Mouse (Mus musculus) megakaryocyte, adult 5-6 weeks (primary cell): Measurements from ENCODE around the gene Vps13d. TPM values are rescaled to one million over a fixed set of nuclear protein-coding genes. Genes with fewer than 3 reads are reported as not detected.
A peak's percentile ranks its signal among the peaks of the same experiment; 100 is the strongest.

Experiments
- ATAC-seq: 2 replicates; pipeline ENCODE4 v1.8.0; 2016; ENCODE audit warnings: mild to moderate bottlenecking, inconsistent platforms; ENCODE audit not compliant: poor library complexity, severe bottlenecking
- total RNA-seq, 2 experiments: library from RNA; stranded (forward) in 1 of 2; stranded (reverse) in 1 of 2; fragments of 153-499, 151-499 nt in 1 of 2; fragments of 221-1000, 200-1000 nt in 1 of 2; gene quantifications; 2 replicates each; pipeline versions ENCODE4 v1.2.3 to v1.2.4; 2015 to 2017

Vps13d gene
- total RNA-seq, 2 experiments from 2014 or later: 22.2 to 40.0 TPM

GRCm38 (mm10) chr4:145099344-145099743 is 95.5 kb downstream of the Vps13d start:
- no peak for ATAC-seq

DNA sequence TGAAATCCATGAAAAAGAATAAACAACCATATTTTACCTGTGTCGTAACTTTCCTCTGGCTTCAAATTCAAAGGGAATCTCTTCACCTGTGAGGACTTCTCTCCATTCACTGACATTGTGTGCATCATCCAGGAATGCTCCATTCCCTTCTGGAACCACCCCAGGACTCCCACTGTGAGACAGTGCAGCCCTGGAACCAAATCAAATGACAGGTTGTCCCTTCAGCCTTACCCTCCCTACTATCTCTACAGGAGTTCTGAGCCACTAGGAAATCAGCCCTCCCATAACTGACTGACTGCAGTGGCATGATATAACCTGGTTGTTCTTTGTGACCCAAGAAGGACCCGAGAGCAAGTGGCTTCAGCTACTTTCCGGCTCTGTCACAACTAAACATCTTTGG is 96.8 kb downstream of the Vps13d start:
- ATAC-seq: no peak

- peak; percentile 68 for ATAC-seq
Observed at GRCm38 (mm10) chr4:145096481-145097039, 98.2 kb downstream of the Vps13d start.

DNA sequence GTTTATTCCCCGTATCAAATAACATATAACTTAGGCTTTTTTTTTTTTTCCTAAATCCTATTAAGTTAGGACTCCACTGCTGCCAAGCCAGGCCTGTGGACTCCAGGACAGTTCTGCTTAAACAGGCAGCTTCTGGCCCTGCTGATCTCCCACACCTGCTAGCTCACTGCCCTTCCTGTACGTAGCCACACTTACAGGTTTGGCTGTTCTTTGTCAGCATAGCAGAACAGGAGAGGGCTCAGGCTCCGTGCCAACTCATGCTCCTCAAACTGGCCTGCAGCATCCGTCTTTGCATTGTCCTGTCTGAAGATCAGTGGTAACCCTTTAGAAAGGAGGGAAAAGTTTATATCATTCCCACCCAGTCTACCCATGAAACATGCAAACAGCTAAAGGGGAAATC is 108.3 kb downstream of the Vps13d start:
- no peak for ATAC-seq

GRCm38 (mm10) chr4:145079324-145079723 is 115.5 kb downstream of the Vps13d start:
- ATAC-seq: no peak; the same call in 1 of the 2 replicates

GRCm38 (mm10) chr4:145074276-145074675 is 120.5 kb downstream of the Vps13d start:
- no peak for ATAC-seq

- ATAC-seq: peak; percentile 70
Observed at GRCm38 (mm10) chr4:145073728-145074127, 121.1 kb downstream of the Vps13d start.

DNA sequence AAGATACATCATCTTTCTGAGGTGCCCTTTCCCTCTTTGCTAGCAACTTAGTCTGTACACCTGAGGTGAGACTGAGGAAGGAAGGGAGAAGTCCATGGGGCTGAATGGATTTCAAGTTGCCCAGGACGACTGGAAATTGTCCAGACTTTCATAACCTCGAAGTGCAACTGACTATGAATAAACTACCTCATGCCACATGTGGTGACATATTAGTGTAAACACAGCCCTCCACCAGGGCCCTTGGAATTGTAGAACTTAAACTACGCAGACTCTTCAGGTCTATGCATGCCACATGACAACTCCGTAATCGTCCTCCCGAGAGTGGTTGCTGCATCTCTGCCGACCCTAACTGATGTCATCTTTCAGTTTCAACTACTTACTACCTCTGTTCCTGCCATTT is 122.9 kb downstream of the Vps13d start:
- ATAC-seq: no peak

GRCm38 (mm10) chr4:145067019-145067680 is 127.7 kb downstream of the Vps13d start:
- ATAC-seq: no peak

- no peak for ATAC-seq
Observed at GRCm38 (mm10) chr4:145066336-145067018, 128.3 kb downstream of the Vps13d start.

GRCm38 (mm10) chr4:145058749-145059442 is 135.9 kb downstream of the Vps13d start:
- no peak for ATAC-seq

GRCm38 (mm10) chr4:145056346-145056745 is 138.5 kb downstream of the Vps13d start:
- no peak for ATAC-seq

- ATAC-seq: no peak
Observed at GRCm38 (mm10) chr4:145055792-145056191, 139.0 kb downstream of the Vps13d start.

DNA sequence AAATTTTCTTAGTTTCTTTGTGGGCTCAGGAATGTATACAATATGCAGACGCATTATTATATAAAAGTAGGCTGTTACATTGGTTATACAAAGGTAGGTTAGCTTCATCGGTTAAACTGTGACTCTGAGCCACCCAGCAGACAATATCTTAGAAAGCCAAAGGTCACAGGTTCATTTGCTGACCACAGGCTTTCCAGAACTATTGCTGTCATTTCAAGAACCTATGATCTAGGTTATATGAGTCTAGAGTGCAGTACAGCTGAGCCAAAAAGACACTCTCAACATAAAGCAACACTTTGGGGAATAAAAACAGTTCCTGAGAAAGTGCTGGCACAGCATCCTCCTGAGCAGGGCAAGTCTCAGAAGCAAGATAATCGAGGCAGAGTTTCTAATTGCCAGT is 140.4 kb downstream of the Vps13d start:
- no peak for ATAC-seq

DNA sequence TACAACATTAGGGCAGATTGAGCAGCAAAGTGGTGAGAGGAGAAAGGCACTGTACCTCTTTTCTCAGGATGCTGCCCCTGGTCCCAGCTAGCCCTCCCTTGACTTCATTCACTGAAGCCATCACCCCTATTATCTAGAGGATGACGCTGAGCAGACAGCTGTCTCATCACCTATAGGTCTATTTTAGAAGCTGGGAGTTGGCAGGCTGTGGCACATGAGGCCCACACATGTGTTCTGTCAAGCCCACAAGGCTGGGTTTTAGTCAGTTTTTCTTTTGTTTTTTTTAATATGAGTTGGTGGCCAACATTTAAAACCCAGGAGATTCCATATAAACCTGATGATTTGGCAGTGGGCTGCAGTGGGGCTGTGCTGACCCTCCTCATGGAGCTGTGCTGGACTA is 142.1 kb downstream of the Vps13d start:
- ATAC-seq: no peak

DNA sequence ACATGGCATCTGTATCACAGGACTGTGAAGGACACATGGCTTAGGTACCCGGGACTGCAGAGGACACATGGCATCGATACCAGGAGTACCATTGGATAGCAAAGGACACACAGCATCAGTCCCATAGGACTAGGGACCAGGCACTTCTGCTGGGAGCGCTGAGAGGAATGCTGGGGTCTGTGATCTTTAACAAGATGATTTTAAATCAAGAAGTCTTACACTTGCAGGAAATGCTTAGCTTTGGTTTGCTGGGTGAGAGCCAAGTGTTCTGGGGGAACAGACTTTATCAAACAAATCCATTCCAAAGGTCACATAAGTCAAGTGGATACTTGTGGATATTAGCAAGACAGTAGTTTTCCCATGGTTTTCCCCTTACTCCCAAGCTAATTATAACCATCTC is 142.5 kb downstream of the Vps13d start:
- ATAC-seq: no peak

GRCm38 (mm10) chr4:145051209-145051969 is 143.4 kb downstream of the Vps13d start:
- ATAC-seq: no peak

- ATAC-seq: peak; percentile 51
Observed at GRCm38 (mm10) chr4:145050518-145051208, 144.1 kb downstream of the Vps13d start.

DNA sequence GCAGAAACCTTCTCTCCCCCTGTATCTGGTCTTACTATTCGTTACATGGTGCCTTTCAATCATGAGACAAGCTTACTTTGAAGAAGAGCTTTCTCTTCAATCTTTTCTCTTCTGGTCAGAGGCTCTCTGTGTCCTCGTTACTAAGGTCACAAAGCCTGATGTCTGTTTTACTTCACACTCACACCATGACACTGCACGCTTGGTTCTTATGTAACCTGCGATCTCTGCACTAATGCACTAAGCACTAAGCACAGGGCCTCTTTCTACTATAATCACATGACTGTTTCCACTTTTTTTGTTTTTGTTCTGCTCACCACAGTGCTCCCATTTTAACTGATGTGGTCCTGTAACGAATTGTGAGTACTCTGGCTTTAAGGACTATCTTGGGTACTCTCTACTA is 146.8 kb downstream of the Vps13d start:
- no peak for ATAC-seq

- no peak for ATAC-seq
Observed at GRCm38 (mm10) chr4:145046032-145046401, 148.8 kb downstream of the Vps13d start.
